Comparison of ENCODE assay signal across 12 mouse cellular contexts in genomic region chr11:75161417-75162008, GRCm38 (mm10). TPM values are rescaled to one million over a fixed set of nuclear protein-coding genes. Genes with fewer than 3 reads are reported as not detected.
DNase-seq lines count a peak whose midpoint lies in the region; ATAC-seq lines count a peak whose summit lies in the region.
"Had no signal": no experiment of that assay in that cellular context is flagged by ENCODE, and none has a peak within 500 bp of the region (broad histone marks: within the 10 kb centered on the region; RNA-seq: fewer than 3 reads in every experiment).

No protein-coding gene starts in this region.

- WGBS in liver, embryonic 11.5 days, result 67% methylated on average over 4 of the region's 4 CpGs
- 48% methylated on average over 4 of the region's 4 CpGs for WGBS in embryonic facial prominence, embryonic 15.5 days
- 25% methylated on average over 4 of the region's 4 CpGs for WGBS in heart, embryonic 14.5 days

- H3K27me3 ChIP-seq in liver, embryonic 11.5 days (replicated peaks; ENCODE audit: control insufficient read depth, insufficient read depth, low read length), result peaks cover 21% of the 10 kb centered on the region
- peaks cover 25% of the 10 kb centered on the region for H3K27me3 ChIP-seq in embryonic facial prominence, embryonic 15.5 days
- peaks cover 14% of the 10 kb centered on the region for H3K27me3 ChIP-seq in heart, embryonic 14.5 days (ENCODE audit: control insufficient read depth, insufficient read depth, low read length)

- intact Hi-C loops in left cerebral cortex, postnatal 25 days (cut with DNase I), result loop anchor here (5.0 kb wide), 1 partner anchor 109 kb away; no protein-coding TSS in a partner anchor

- DNase-seq in liver, embryonic 11.5 days (ENCODE audit: low spot score), result no peak
- no peak for DNase-seq in liver
- DNase-seq in lung, postnatal 36 days, result peak; percentile 53
- DNase-seq in embryo, embryonic 9.5 days (ENCODE audit: extremely low spot score), result no peak
- DNase-seq in left cerebral cortex, postnatal 25 days (ENCODE audit: low spot score in 2 of 2), result no peak
- DNase-seq: kidney, postnatal 10 days; thymus, postnatal 4 days had no signal

- no peak overlapping the region for H3K4me2 ChIP-seq in liver, embryonic 11.5 days
- H3K4me2 ChIP-seq in embryonic facial prominence, embryonic 15.5 days (replicated peaks), result no peak overlapping the region
- H3K4me2 ChIP-seq in heart, embryonic 14.5 days (ENCODE audit: low read length), result 0 out of 2 replicates have a peak overlapping the region, but pooled peaks have one; percentile 4
- H3K4me2 ChIP-seq: embryonic facial prominence, embryonic 13.5 days; neural tube, embryonic 15.5 days had no signal

- no peak for ATAC-seq in liver, embryonic 11.5 days (replicated peaks; ENCODE audit: low FRiP score)
- 0 out of 2 replicates have a peak, but pooled peaks have one; percentile 29 for ATAC-seq in embryonic facial prominence, embryonic 15.5 days (ENCODE audit: insufficient number of reproducible peaks, low FRiP score, low TSS enrichment, low read depth)
- no peak for ATAC-seq in heart, embryonic 14.5 days (ENCODE audit: insufficient number of reproducible peaks, insufficient read depth, low FRiP score, low read depth)

- no peak overlapping the region for H3K9ac ChIP-seq in liver, embryonic 11.5 days (ENCODE audit: low read depth, low read length)
- H3K9ac ChIP-seq in embryonic facial prominence, embryonic 15.5 days, result no peak overlapping the region
- peak overlapping the region; percentile 16 for H3K9ac ChIP-seq in heart, embryonic 14.5 days (ENCODE audit: low read length)
- H3K9ac ChIP-seq: embryonic facial prominence, embryonic 13.5 days; neural tube, embryonic 15.5 days had no signal

- no peak overlapping the region for H3K4me3 ChIP-seq in liver, embryonic 11.5 days (ENCODE audit: low read depth, low read length)
- no peak overlapping the region for H3K4me3 ChIP-seq in embryonic facial prominence, embryonic 15.5 days (replicated peaks)
- no peak overlapping the region for H3K4me3 ChIP-seq in heart, embryonic 14.5 days (ENCODE audit: control insufficient read depth in 1 of 2, insufficient read depth in 1 of 2, low read depth in 1 of 2, low read length in 2 of 2)
- H3K4me3 ChIP-seq: embryonic facial prominence, embryonic 13.5 days; megakaryocyte, embryonic 14.5 days; neural tube, embryonic 15.5 days had no signal

- H3K36me3 ChIP-seq in liver, embryonic 11.5 days (ENCODE audit: control insufficient read depth, insufficient read depth, low read length), result peaks cover 4% of the 10 kb centered on the region; the same call in 1 of the 2 replicates
- peaks cover 48% of the 10 kb centered on the region for H3K36me3 ChIP-seq in embryonic facial prominence, embryonic 15.5 days
- H3K36me3 ChIP-seq in heart, embryonic 14.5 days (ENCODE audit: control insufficient read depth, insufficient read depth, low read length), result peaks cover 82% of the 10 kb centered on the region

- H3K9me3 ChIP-seq in liver, embryonic 11.5 days (ENCODE audit: control insufficient read depth, low read length), result no peaks in the 10 kb centered on the region
- H3K9me3 ChIP-seq in embryonic facial prominence, embryonic 15.5 days (replicated peaks), result no peaks in the 10 kb centered on the region
- no peaks in the 10 kb centered on the region for H3K9me3 ChIP-seq in heart, embryonic 14.5 days (ENCODE audit: control insufficient read depth, low read length)
- H3K9me3 ChIP-seq: embryonic facial prominence, embryonic 13.5 days; neural tube, embryonic 15.5 days had no signal

- H3K27ac ChIP-seq in liver, embryonic 11.5 days (ENCODE audit: low read depth, low read length), result peak overlapping the region; percentile 6
- H3K27ac ChIP-seq in embryonic facial prominence, embryonic 15.5 days (replicated peaks), result peak overlapping the region; percentile 55; the same call in 1 of the 2 replicates
- peak overlapping the region; percentile 4 to 51; a peak in 3 of 4 replicates for H3K27ac ChIP-seq in heart, embryonic 14.5 days (replicated peaks in 1 of 2; ENCODE audit: control insufficient read depth in 1 of 2, insufficient read depth in 1 of 2, low read depth in 2 of 2, low read length in 2 of 2)
- H3K27ac ChIP-seq: embryonic facial prominence, embryonic 13.5 days; neural tube, embryonic 15.5 days had no signal

- peaks cover 21% of the 10 kb centered on the region for H3K4me1 ChIP-seq in liver, embryonic 11.5 days (replicated peaks; ENCODE audit: control insufficient read depth, insufficient read depth, low read length)
- peaks cover 58% of the 10 kb centered on the region for H3K4me1 ChIP-seq in embryonic facial prominence, embryonic 15.5 days
- H3K4me1 ChIP-seq in heart, embryonic 14.5 days (ENCODE audit: control insufficient read depth in 2 of 2, insufficient read depth in 2 of 2, low read length in 2 of 2), result peaks cover 14 to 36% of the 10 kb centered on the region in 2 experiments

RNA-seq across cellular contexts. Expression of gene Hic1, which starts 7.8 kb away (rescaled TPM):
- 2.7 and 3.2 TPM in 2 replicates for polyA plus RNA-seq in liver, embryonic 11.5 days (2014; fragmentation: Nextera tagmentation; extraction: Ambion mirVana)
- polyA plus RNA-seq in embryonic facial prominence, embryonic 15.5 days (2015; fragmentation: Nextera tagmentation; extraction: Ambion mirVana), result 17.7 and 19.8 TPM in 2 replicates
- 6.4 and 6.8 TPM in 2 replicates for polyA plus RNA-seq in heart, embryonic 14.5 days (2014; fragmentation: Nextera tagmentation; extraction: Ambion mirVana)
- 1 to 10 TPM; 3.3 to 3.5 TPM for total RNA-seq in left cerebral cortex, postnatal 25 days (2021)

RNA-seq across cellular contexts. Expression of gene Ovca2, which starts 17.1 kb away (rescaled TPM):
- polyA plus RNA-seq in liver, embryonic 11.5 days (2014; fragmentation: Nextera tagmentation; extraction: Ambion mirVana), result 24.9 and 32.1 TPM in 2 replicates
- polyA plus RNA-seq in embryonic facial prominence, embryonic 15.5 days (2015; fragmentation: Nextera tagmentation; extraction: Ambion mirVana), result 23.8 and 25.1 TPM in 2 replicates
- polyA plus RNA-seq in heart, embryonic 14.5 days (2014; fragmentation: Nextera tagmentation; extraction: Ambion mirVana), result 19.4 and 19.7 TPM in 2 replicates
- 10 to 100 TPM; 12.4 to 13.9 TPM for total RNA-seq in left cerebral cortex, postnatal 25 days (2021)

RNA-seq across cellular contexts. Expression of gene Dph1, which starts 29.5 kb away (rescaled TPM):
- 30.3 and 34.0 TPM in 2 replicates for polyA plus RNA-seq in liver, embryonic 11.5 days (2014; fragmentation: Nextera tagmentation; extraction: Ambion mirVana)
- 20.5 and 21.0 TPM in 2 replicates for polyA plus RNA-seq in embryonic facial prominence, embryonic 15.5 days (2015; fragmentation: Nextera tagmentation; extraction: Ambion mirVana)
- polyA plus RNA-seq in heart, embryonic 14.5 days (2014; fragmentation: Nextera tagmentation; extraction: Ambion mirVana), result 23.1 and 23.7 TPM in 2 replicates
- total RNA-seq in left cerebral cortex, postnatal 25 days (2021), result 10 to 100 TPM; 26.9 to 27.2 TPM

RNA-seq across cellular contexts. Expression of gene Rtn4rl1, which starts 32.1 kb away (rescaled TPM):
- polyA plus RNA-seq in liver, embryonic 11.5 days (2014; fragmentation: Nextera tagmentation; extraction: Ambion mirVana), result 1.7 and 2.9 TPM in 2 replicates
- 6.4 and 7.3 TPM in 2 replicates for polyA plus RNA-seq in embryonic facial prominence, embryonic 15.5 days (2015; fragmentation: Nextera tagmentation; extraction: Ambion mirVana)
- 17.0 and 17.3 TPM in 2 replicates for polyA plus RNA-seq in heart, embryonic 14.5 days (2014; fragmentation: Nextera tagmentation; extraction: Ambion mirVana)
- 10 to 100 TPM; 76.5 to 90.2 TPM for total RNA-seq in left cerebral cortex, postnatal 25 days (2021)
